Mouse (Mus musculus) layer of hippocampus, adult 2 months (tissue): ENCODE data around the gene Prnp. TPM values are rescaled to one million over a fixed set of nuclear protein-coding genes. Genes with fewer than 3 reads are reported as not detected.

ENCODE experiments used
- DNase-seq, 2 experiments: peaks; one replicate each; pipeline ENCODE4 v3.0.0; 2022; ENCODE audit warnings: low spot score in 2 of 2
- H3K27ac ChIP-seq: fragments of 200-600 bp; 2 replicates; pipeline ENCODE4 v1.8.1; 2022
- H3K4me3 ChIP-seq: fragments of 200-600 bp; 2 replicates; pipeline ENCODE4 v1.8.1; 2022; ENCODE audit warnings: mild to moderate bottlenecking
- CTCF ChIP-seq: fragments of 200-600 bp; conservative IDR thresholded peaks from 2 replicates; pipeline ENCODE4 v1.8.1; 2022; ENCODE audit warnings: antibody characterized with exemption, mild to moderate bottlenecking, moderate library complexity
- total RNA-seq, 2 experiments: library from RNA; stranded (reverse); gene quantifications; 2 replicates each; pipeline ENCODE4 v1.2.3; 2021

Gene Prnp
- total RNA-seq, 2 experiments from 2014 or later: 984 to 990 TPM

DNA sequence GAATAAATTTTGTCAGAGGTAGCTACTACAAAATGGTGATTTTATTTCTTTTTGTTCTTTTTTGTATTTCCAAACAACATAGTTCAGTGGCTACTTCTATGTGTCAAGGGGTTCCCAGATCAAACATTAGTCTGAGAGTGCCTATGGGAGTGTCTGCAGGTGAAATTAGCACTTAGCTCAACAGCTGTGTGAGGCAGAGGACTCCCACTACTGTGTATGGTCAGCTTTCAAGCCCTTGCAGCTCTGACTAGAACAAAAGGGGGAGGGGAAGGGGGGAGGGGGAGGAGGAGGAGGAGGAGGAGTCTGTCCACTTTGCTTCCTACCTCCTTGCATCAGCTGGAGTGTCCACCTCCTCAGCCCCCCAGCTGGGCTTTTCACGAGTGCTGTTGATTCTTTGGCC, 34.6 kb downstream of the Prnp start:
- peak in 1 of 2 experiments; percentile 0 for DNase-seq
- TF ChIP-seq CTCF: no peak
- H3K27ac ChIP-seq: no peak overlapping the region
- no peak overlapping the region for H3K4me3 ChIP-seq

GRCm38 (mm10) chr2:131945225-131945624, 35.5 kb downstream of the Prnp start:
- no peak for TF ChIP-seq CTCF
- H3K4me3 ChIP-seq: no peak overlapping the region
- peak; percentile 0 to 8 for DNase-seq
- no peak overlapping the region for H3K27ac ChIP-seq

- Histone ChIP-seq H3K4me3 (no peak overlapping the region), H3K27ac (no peak overlapping the region)
- peak; percentile 11 to 33 for DNase-seq
- TF ChIP-seq CTCF: no peak
Measured at GRCm38 (mm10) chr2:131945765-131946164, 36.0 kb downstream of the Prnp start.

GRCm38 (mm10) chr2:131946351-131946750, 36.6 kb downstream of the Prnp start:
- DNase-seq: peak; percentile 0 to 2
- no peak overlapping the region for H3K27ac ChIP-seq
- no peak for TF ChIP-seq CTCF
- H3K4me3 ChIP-seq: no peak overlapping the region

GRCm38 (mm10) chr2:131948156-131948555, 38.4 kb downstream of the Prnp start:
- H3K4me3 ChIP-seq: no peak overlapping the region
- no peak for TF ChIP-seq CTCF
- DNase-seq: no peak
- no peak overlapping the region for H3K27ac ChIP-seq

DNA sequence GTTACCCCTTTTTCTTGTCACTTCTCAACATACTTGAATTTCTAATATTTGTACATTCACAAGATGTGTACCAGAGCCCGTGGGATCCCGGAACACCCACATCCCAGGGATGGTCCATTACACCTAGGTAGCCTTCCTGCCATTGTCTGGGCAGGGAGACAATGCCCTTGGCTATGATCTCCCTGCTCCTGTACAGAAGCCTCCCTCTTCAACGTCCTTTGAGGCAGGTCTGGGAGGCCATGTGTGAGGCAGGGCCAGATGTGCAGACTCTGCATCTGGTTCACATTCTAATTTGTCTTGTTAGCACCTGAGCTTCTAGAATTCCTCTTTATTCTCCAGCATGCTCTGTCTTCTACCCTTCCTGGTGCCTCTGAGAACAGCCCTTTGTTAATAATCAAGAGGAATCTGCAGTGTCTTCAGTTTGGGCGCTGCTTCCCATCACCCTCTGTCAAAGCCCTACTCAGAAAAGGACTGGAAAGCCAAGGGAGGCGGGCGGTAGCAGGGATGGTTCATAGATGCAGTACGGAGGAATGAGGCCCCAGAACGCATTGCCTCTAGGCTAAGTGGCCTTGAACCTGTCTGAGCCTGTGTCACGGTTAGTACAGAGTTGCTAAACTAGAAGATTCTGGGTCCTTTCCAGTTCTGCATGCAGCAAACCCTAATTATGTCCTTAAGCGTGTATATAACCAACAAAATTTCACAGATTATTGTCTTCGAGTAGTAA, 39.4 kb downstream of the Prnp start:
- Histone ChIP-seq H3K27ac (no peak overlapping the region), H3K4me3 (no peak overlapping the region)
- DNase-seq: peak; percentile 0 to 4
- no peak for TF ChIP-seq CTCF

DNA sequence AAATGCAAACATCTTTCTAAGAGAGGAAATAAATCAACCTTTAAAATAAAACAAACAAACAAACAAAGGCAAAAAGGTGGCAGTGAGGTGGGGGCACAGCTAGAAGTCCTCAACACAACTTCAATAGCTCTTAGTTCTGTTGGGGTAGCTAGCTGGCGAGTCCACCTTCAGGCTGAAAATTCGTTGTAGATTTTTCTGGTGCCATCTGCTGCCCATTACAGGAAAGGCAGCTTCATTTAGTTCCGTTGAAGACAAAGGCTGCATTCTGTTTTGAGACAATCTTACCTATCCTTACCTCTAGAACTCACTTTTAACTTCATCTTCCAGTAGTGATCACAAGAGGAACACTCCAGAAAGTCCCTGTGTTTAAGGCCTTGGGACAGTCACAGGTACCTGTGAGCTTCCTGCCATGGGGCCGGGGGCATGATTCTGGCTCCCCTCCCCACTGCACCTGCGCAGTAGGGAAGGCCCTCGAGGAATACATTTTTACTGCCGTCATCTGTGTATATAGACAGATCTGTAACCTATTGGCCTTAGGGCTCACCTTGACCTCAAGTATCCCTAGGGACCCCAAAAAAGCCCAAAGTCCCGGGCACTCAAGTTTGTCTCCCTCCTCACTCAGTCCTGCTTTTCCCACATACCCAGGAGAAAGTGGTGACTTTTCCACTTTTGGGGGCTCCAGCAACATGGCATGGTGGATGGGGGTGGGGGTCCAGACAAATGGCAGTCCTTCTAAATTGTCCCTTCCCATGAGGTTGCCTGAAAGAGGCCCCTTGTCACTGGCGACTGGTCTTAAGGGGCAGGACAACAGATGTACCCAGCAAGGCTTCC, 40.3 kb downstream of the Prnp start:
- Histone ChIP-seq H3K27ac (no peak overlapping the region), H3K4me3 (no peak overlapping the region)
- peak; percentile 89 for TF ChIP-seq CTCF
- peak; percentile 63 to 67 for DNase-seq

GRCm38 (mm10) chr2:131950598-131951095, 40.9 kb downstream of the Prnp start, which contains the start of gene Prnd:
Gene Prnd (plus strand): TSS chr2:131950861.
- no peak within 1 kb of the TSS for H3K4me3 ChIP-seq
- DNase-seq: peak in 1 of 2 experiments; percentile 5
- TF ChIP-seq CTCF: no peak
- H3K27ac ChIP-seq: no peak within 1 kb of the TSS

DNA sequence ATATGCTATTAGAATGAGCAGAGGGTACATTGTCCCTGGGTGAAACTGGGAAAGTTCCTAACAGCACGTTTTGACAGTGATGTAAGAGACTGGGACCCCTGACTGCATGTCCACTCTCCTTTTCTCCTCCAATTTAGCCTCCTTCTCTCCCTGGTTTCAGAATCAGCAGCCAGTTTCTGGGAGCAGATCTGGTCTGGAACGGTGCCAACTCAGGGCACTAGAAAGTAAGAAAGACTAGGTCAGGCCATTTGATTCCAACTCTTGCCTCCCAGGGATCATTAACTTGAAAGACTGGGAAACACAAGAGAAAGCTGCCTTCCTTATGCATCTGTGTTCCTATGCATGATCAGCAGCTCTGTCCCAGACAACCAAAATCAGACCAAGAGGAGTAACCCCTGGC, 42.7 kb downstream of the Prnp start:
- TF ChIP-seq CTCF: no peak
- peak; percentile 0 to 7 for DNase-seq
- no peak overlapping the region for H3K4me3 ChIP-seq
- H3K27ac ChIP-seq: no peak overlapping the region

GRCm38 (mm10) chr2:131952961-131953538, 43.3 kb downstream of the Prnp start:
- no peak for TF ChIP-seq CTCF
- Histone ChIP-seq H3K4me3 (peak overlapping the region; percentile 33), H3K27ac (no peak overlapping the region)
- peak; percentile 0 to 11 for DNase-seq

GRCm38 (mm10) chr2:131953711-131954110, 44.0 kb downstream of the Prnp start:
- TF ChIP-seq CTCF: no peak
- Histone ChIP-seq H3K4me3 (no peak overlapping the region), H3K27ac (no peak overlapping the region)
- peak in 1 of 2 experiments; percentile 7 for DNase-seq

- peak in 1 of 2 experiments; percentile 5 for DNase-seq
- TF ChIP-seq CTCF: no peak
- Histone ChIP-seq H3K27ac (no peak overlapping the region), H3K4me3 (peak overlapping the region; percentile 46)
Measured at GRCm38 (mm10) chr2:131954835-131955234, 45.1 kb downstream of the Prnp start.

DNA sequence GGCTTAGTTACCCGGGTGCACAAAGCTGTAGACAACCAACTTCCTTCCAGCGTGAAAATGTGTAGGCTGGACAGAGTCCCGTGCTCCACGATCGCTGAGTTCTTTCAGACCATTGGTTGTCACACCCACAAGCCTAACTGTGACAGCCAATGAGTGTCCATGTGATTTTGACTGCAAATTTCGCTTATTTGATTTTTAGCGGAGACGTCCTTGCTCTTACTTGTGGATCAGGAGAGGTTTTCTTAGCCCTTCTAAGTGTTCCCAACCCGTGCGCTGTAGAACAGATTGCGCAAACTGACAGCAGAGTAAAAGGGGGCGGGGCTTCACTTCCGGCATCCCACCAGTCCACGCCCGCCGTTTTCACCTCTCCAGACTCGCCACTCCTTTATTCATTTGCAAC, 45.5 kb downstream of the Prnp start:
- Histone ChIP-seq H3K4me3 (peak overlapping the region; percentile 46), H3K27ac (no peak overlapping the region)
- TF ChIP-seq CTCF: no peak
- DNase-seq: peak; percentile 1 to 10
